Mouse (Mus musculus): Measurements from ENCODE around the gene Col4a2. TPM values are rescaled to one million over a fixed set of nuclear protein-coding genes. Genes with fewer than 3 reads are reported as not detected.

Gene Col4a2
- polyA plus RNA-seq, 1 experiment from 2014 or later = 47.2 TPM

- peak; percentile 66 for ATAC-seq (ENCODE audit: low FRiP score, low TSS enrichment)
- Histone ChIP-seq H3K27ac (replicated peaks) (peak overlapping the region; percentile 85), H3K27me3 (ENCODE audit: control insufficient read depth, insufficient read depth, low read length) (no peaks in the 10 kb centered on the region), H3K9ac (ENCODE audit: low read length) (no peak overlapping the region), H3K9me3 (ENCODE audit: control insufficient read depth, low read length) (no peaks in the 10 kb centered on the region), H3K4me2 (replicated peaks; ENCODE audit: low read depth) (no peak overlapping the region), H3K4me3 (ENCODE audit: low read depth, low read length) (no peak overlapping the region), H3K36me3 (ENCODE audit: control insufficient read depth, insufficient read depth, low read length) (no peaks in the 10 kb centered on the region), H3K4me1 (replicated peaks; ENCODE audit: control insufficient read depth, insufficient read depth) (peaks cover 3% of the 10 kb centered on the region; the same call in 1 of the 2 replicates)
- 33% methylated on average over 7 of the region's 7 CpGs for WGBS
- no peak for DNase-seq (ENCODE audit: low spot score)
- TF ChIP-seq EP300 (optimal IDR thresholded peaks at IDR 0.05) (no peak), CTCF (IDR thresholded peaks at IDR 0.05; ENCODE audit: low read depth) (no peak)
Measured at GRCm38 (mm10) chr8:11357921-11358436, 45.4 kb downstream of the Col4a2 start.

GRCm38 (mm10) chr8:11359846-11360245 lies 47.2 kb downstream of the Col4a2 start:
- H3K36me3 ChIP-seq (ENCODE audit: control insufficient read depth, insufficient read depth, low read length) = no peaks in the 10 kb centered on the region
- H3K4me1 ChIP-seq (replicated peaks; ENCODE audit: control insufficient read depth, insufficient read depth) = peaks cover 3% of the 10 kb centered on the region; the same call in 1 of the 2 replicates
- no peak overlapping the region for H3K4me2 ChIP-seq (replicated peaks; ENCODE audit: low read depth)
- no peaks in the 10 kb centered on the region for H3K27me3 ChIP-seq (ENCODE audit: control insufficient read depth, insufficient read depth, low read length)
- no peak overlapping the region for H3K4me3 ChIP-seq (ENCODE audit: low read depth, low read length)
- H3K9me3 ChIP-seq (ENCODE audit: control insufficient read depth, low read length) = no peaks in the 10 kb centered on the region
- DNase-seq (ENCODE audit: low spot score) = no peak
- WGBS = 84% methylated on average over 5 of the region's 5 CpGs
- no peak overlapping the region for H3K9ac ChIP-seq (ENCODE audit: low read length)
- H3K27ac ChIP-seq (replicated peaks) = no peak overlapping the region
- ATAC-seq (ENCODE audit: low FRiP score, low TSS enrichment) = no peak
- TF ChIP-seq EP300 (optimal IDR thresholded peaks at IDR 0.05) (no peak), CTCF (IDR thresholded peaks at IDR 0.05; ENCODE audit: low read depth) (no peak)

- no peaks in the 10 kb centered on the region for H3K27me3 ChIP-seq (ENCODE audit: control insufficient read depth, insufficient read depth, low read length)
- H3K36me3 ChIP-seq (ENCODE audit: control insufficient read depth, insufficient read depth, low read length) = no peaks in the 10 kb centered on the region
- peaks cover 3% of the 10 kb centered on the region; the same call in 1 of the 2 replicates for H3K4me1 ChIP-seq (replicated peaks; ENCODE audit: control insufficient read depth, insufficient read depth)
- no peaks in the 10 kb centered on the region for H3K9me3 ChIP-seq (ENCODE audit: control insufficient read depth, low read length)
- H3K9ac ChIP-seq (ENCODE audit: low read length) = peak overlapping the region; percentile 18; the same call in 1 of the 2 replicates
- no peak for DNase-seq (ENCODE audit: low spot score)
- no peak overlapping the region for H3K4me3 ChIP-seq (ENCODE audit: low read depth, low read length)
- no peak for TF ChIP-seq CTCF (IDR thresholded peaks at IDR 0.05; ENCODE audit: low read depth)
- no peak for TF ChIP-seq EP300 (optimal IDR thresholded peaks at IDR 0.05)
- H3K27ac ChIP-seq (replicated peaks) = peak overlapping the region; percentile 53
- no peak for ATAC-seq (ENCODE audit: low FRiP score, low TSS enrichment)
- WGBS = 53% methylated on average over 9 of the region's 9 CpGs
- no peak overlapping the region for H3K4me2 ChIP-seq (replicated peaks; ENCODE audit: low read depth)
Measured at GRCm38 (mm10) chr8:11361546-11362277, 49.1 kb downstream of the Col4a2 start.

GRCm38 (mm10) chr8:11362278-11363214 lies 49.9 kb downstream of the Col4a2 start:
- Histone ChIP-seq H3K4me2 (replicated peaks; ENCODE audit: low read depth) (no peak overlapping the region), H3K4me1 (replicated peaks; ENCODE audit: control insufficient read depth, insufficient read depth) (peaks cover 3% of the 10 kb centered on the region; the same call in 1 of the 2 replicates), H3K4me3 (ENCODE audit: low read depth, low read length) (no peak overlapping the region), H3K9ac (ENCODE audit: low read length) (peak overlapping the region; percentile 18; the same call in 1 of the 2 replicates), H3K9me3 (ENCODE audit: control insufficient read depth, low read length) (no peaks in the 10 kb centered on the region), H3K36me3 (ENCODE audit: control insufficient read depth, insufficient read depth, low read length) (no peaks in the 10 kb centered on the region), H3K27me3 (ENCODE audit: control insufficient read depth, insufficient read depth, low read length) (no peaks in the 10 kb centered on the region), H3K27ac (replicated peaks) (peak overlapping the region; percentile 53)
- ATAC-seq (ENCODE audit: low FRiP score, low TSS enrichment) = no peak
- WGBS = 46% methylated on average over 17 of the region's 17 CpGs
- DNase-seq (ENCODE audit: low spot score) = no peak
- no peak for TF ChIP-seq EP300 (optimal IDR thresholded peaks at IDR 0.05)
- TF ChIP-seq CTCF (IDR thresholded peaks at IDR 0.05; ENCODE audit: low read depth) = no peak

GRCm38 (mm10) chr8:11363340-11364126 lies 50.9 kb downstream of the Col4a2 start:
- TF ChIP-seq CTCF (IDR thresholded peaks at IDR 0.05; ENCODE audit: low read depth) = no peak
- no peak for TF ChIP-seq EP300 (optimal IDR thresholded peaks at IDR 0.05)
- peak overlapping the region; percentile 25; the same call in 1 of the 2 replicates for H3K27ac ChIP-seq (replicated peaks)
- WGBS = 61% methylated on average over 13 of the region's 13 CpGs

More at GRCm38 (mm10) chr8:11363340-11364126, 50.9 kb downstream of the Col4a2 start:
- H3K27me3 ChIP-seq (ENCODE audit: control insufficient read depth, insufficient read depth, low read length) = no peaks in the 10 kb centered on the region
- H3K9me3 ChIP-seq (ENCODE audit: control insufficient read depth, low read length) = no peaks in the 10 kb centered on the region
- no peaks in the 10 kb centered on the region for H3K36me3 ChIP-seq (ENCODE audit: control insufficient read depth, insufficient read depth, low read length)
- DNase-seq (ENCODE audit: low spot score) (no peak), ATAC-seq (ENCODE audit: low FRiP score, low TSS enrichment) (no peak)
- H3K9ac ChIP-seq (ENCODE audit: low read length) = no peak overlapping the region
- no peak overlapping the region for H3K4me2 ChIP-seq (replicated peaks; ENCODE audit: low read depth)
- H3K4me3 ChIP-seq (ENCODE audit: low read depth, low read length) = no peak overlapping the region
- no peaks in the 10 kb centered on the region for H3K4me1 ChIP-seq (replicated peaks; ENCODE audit: control insufficient read depth, insufficient read depth)
